Mouse (Mus musculus): ENCODE data around the gene Sorcs2. TPM values are rescaled to one million over a fixed set of nuclear protein-coding genes. Genes with fewer than 3 reads are reported as not detected.

Gene Sorcs2
- total and polyA plus RNA-seq, 3 experiments: 0.42 to 1.6 (median 0.46) TPM

- peak; percentile 30 to 56; a peak in 2 of 4 replicates for TF ChIP-seq CTCF (conservative IDR thresholded peaks at IDR 0.05 in 1 of 2, IDR thresholded peaks at IDR 0.05 in 1 of 2; ENCODE audit: low read depth in 2 of 2, low read length in 2 of 2)
- no peak for TF ChIP-seq MEF2A (IDR thresholded peaks at IDR 0.05; ENCODE audit: borderline replicate concordance, low read depth, low read length)
- TF ChIP-seq RAD21 (IDR thresholded peaks at IDR 0.05; ENCODE audit: low read depth, low read length): peak; percentile 44
- TF ChIP-seq SMC3 (IDR thresholded peaks at IDR 0.05; ENCODE audit: low read depth, low read length): peak; percentile 47
- dilution Hi-C loops (cut with MboI; ENCODE audit: extremely low pct_ligation_motif_present, extremely low pct_unique_long_range_greater_than_20kb, low sequenced_read_pairs): no loop called here
Observed at GRCm38 (mm10) chr5:36054498-36054897, 343.4 kb downstream of the Sorcs2 start.

DNA sequence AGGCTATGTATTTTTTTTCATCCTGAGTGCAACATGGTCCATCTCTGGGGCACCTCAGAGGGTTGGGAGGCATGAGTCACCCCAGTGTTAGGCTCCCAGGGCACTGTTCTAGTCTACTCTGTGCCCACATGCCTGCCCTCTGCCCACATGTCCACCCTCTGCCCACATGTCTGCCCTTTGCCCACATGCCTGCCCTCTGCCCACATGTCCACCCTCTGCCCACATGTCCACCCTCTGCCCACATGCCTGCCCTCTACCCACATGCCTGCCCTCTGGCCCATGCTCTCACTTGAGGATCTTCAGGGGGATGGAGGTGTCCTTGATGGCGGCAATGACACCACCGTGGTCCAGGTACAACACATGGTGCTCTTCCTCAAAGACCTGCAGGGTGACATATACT lies 354.8 kb downstream of the Sorcs2 start:
- no peak for TF ChIP-seq IRF4 (IDR thresholded peaks at IDR 0.05; ENCODE audit: low read depth, low read length)
- TF ChIP-seq ELF1 (IDR thresholded peaks at IDR 0.05; ENCODE audit: low read depth, low read length): no peak
- TF ChIP-seq MAFK (IDR thresholded peaks at IDR 0.05; ENCODE audit: insufficient replicate concordance, low read length): no peak
- no peak for TF ChIP-seq HCFC1 (IDR thresholded peaks at IDR 0.05; ENCODE audit: low read depth, low read length)
- TF ChIP-seq USF1 (IDR thresholded peaks at IDR 0.05; ENCODE audit: low read depth, low read length): no peak
- in situ Hi-C loops (cut with MboI; ENCODE audit: low pct_ligation_motif_present, low pct_unique_long_range_greater_than_20kb, low sequenced_read_pairs): no loop called here

More at GRCm38 (mm10) chr5:36054498-36054897, 343.4 kb downstream of the Sorcs2 start:
- H3K79me2 ChIP-seq (replicated peaks; ENCODE audit: control insufficient read depth, extremely low read depth, insufficient read depth, poor library complexity, severe bottlenecking): no peaks in the 10 kb centered on the region
- in situ Hi-C loops (cut with MboI; ENCODE audit: low pct_ligation_motif_present, low pct_unique_long_range_greater_than_20kb, low sequenced_read_pairs): no loop called here
- H3K9me3 ChIP-seq (replicated peaks; ENCODE audit: low read length): peaks cover 4% of the 10 kb centered on the region
- no peak overlapping the region for H3K4me2 ChIP-seq (ENCODE audit: insufficient read depth, low read depth, poor library complexity, severe bottlenecking)
- H3K36me3 ChIP-seq (replicated peaks in 1 of 2; ENCODE audit: control insufficient read depth in 1 of 2, insufficient read depth in 1 of 2, low read length in 1 of 2): no peaks in the 10 kb centered on the region
- H3K27ac ChIP-seq (ENCODE audit: insufficient read depth, low read depth): no peak overlapping the region
- H3K9ac ChIP-seq (ENCODE audit: insufficient read depth, low read depth): no peak overlapping the region
- peaks cover 84% of the 10 kb centered on the region for H3K27me3 ChIP-seq (replicated peaks)
- peak; percentile 10 for DNase-seq (ENCODE audit: extremely low read depth)
- H3K4me1 ChIP-seq (ENCODE audit: control insufficient read depth in 1 of 2, insufficient read depth in 2 of 2): no peaks in the 10 kb centered on the region
- H3K4me3 ChIP-seq (replicated peaks in 1 of 3; ENCODE audit: low read depth in 2 of 3, low read length in 2 of 3, poor library complexity in 1 of 3): no peak overlapping the region

GRCm38 (mm10) chr5:36041756-36042155 lies 356.2 kb downstream of the Sorcs2 start:
- no peak overlapping the region for H3K27ac ChIP-seq (ENCODE audit: insufficient read depth, low read depth)

More for the DNA sequence above, 354.8 kb downstream of the Sorcs2 start:
- no peaks in the 10 kb centered on the region for H3K79me2 ChIP-seq (replicated peaks; ENCODE audit: control insufficient read depth, extremely low read depth, insufficient read depth, poor library complexity, severe bottlenecking)
- DNase-seq (ENCODE audit: extremely low read depth): no peak
- no peak overlapping the region for H3K27ac ChIP-seq (ENCODE audit: insufficient read depth, low read depth)
- H3K9ac ChIP-seq (ENCODE audit: insufficient read depth, low read depth): no peak overlapping the region
- H3K36me3 ChIP-seq (replicated peaks in 1 of 2; ENCODE audit: control insufficient read depth in 1 of 2, insufficient read depth in 1 of 2, low read length in 1 of 2): no peaks in the 10 kb centered on the region
- H3K4me1 ChIP-seq (ENCODE audit: control insufficient read depth in 1 of 2, insufficient read depth in 2 of 2): peaks cover 3% of the 10 kb centered on the region in 2 experiments; a peak in 2 of 4 replicates
- no peaks in the 10 kb centered on the region for H3K9me3 ChIP-seq (replicated peaks; ENCODE audit: low read length)
- no peak overlapping the region for H3K4me3 ChIP-seq (replicated peaks in 1 of 3; ENCODE audit: low read depth in 2 of 3, low read length in 2 of 3, poor library complexity in 1 of 3)
- peaks cover 66% of the 10 kb centered on the region for H3K27me3 ChIP-seq (replicated peaks)
- no peak overlapping the region for H3K4me2 ChIP-seq (ENCODE audit: insufficient read depth, low read depth, poor library complexity, severe bottlenecking)
- dilution Hi-C loops (cut with MboI; ENCODE audit: extremely low pct_ligation_motif_present, extremely low pct_unique_long_range_greater_than_20kb, low sequenced_read_pairs): no loop called here

More at GRCm38 (mm10) chr5:36041756-36042155, 356.2 kb downstream of the Sorcs2 start:
- no peak overlapping the region for H3K9ac ChIP-seq (ENCODE audit: insufficient read depth, low read depth)
- H3K36me3 ChIP-seq (replicated peaks in 1 of 2; ENCODE audit: control insufficient read depth in 1 of 2, insufficient read depth in 1 of 2, low read length in 1 of 2): no peaks in the 10 kb centered on the region
- H3K27me3 ChIP-seq (replicated peaks): peaks cover 67% of the 10 kb centered on the region
- no peaks in the 10 kb centered on the region for H3K79me2 ChIP-seq (replicated peaks; ENCODE audit: control insufficient read depth, extremely low read depth, insufficient read depth, poor library complexity, severe bottlenecking)
- TF ChIP-seq POLR2A (IDR thresholded peaks at IDR 0.05; ENCODE audit: low read depth, low read length) (peak; percentile 33; the same call in 1 of the 2 replicates), NELFE (IDR thresholded peaks at IDR 0.05; ENCODE audit: low read depth, low read length) (0 out of 2 replicates have a peak, but pooled peaks have one; percentile 19), POLR2AphosphoS2 (IDR thresholded peaks at IDR 0.05; ENCODE audit: low read depth, low read length) (no peak)
- H3K9me3 ChIP-seq (replicated peaks; ENCODE audit: low read length): no peaks in the 10 kb centered on the region
- in situ Hi-C loops (cut with MboI; ENCODE audit: low pct_ligation_motif_present, low pct_unique_long_range_greater_than_20kb, low sequenced_read_pairs): no loop called here
- peaks cover 3% of the 10 kb centered on the region in 2 experiments; a peak in 2 of 4 replicates for H3K4me1 ChIP-seq (ENCODE audit: control insufficient read depth in 1 of 2, insufficient read depth in 2 of 2)
- no peak overlapping the region for H3K4me2 ChIP-seq (ENCODE audit: insufficient read depth, low read depth, poor library complexity, severe bottlenecking)
- DNase-seq (ENCODE audit: extremely low read depth): peak; percentile 15
- dilution Hi-C loops (cut with MboI; ENCODE audit: extremely low pct_ligation_motif_present, extremely low pct_unique_long_range_greater_than_20kb, low sequenced_read_pairs): no loop called here
- peak overlapping the region; percentile 13 to 38 (median 30) for H3K4me3 ChIP-seq (replicated peaks in 1 of 3; ENCODE audit: low read depth in 2 of 3, low read length in 2 of 3, poor library complexity in 1 of 3)

All from CH12.LX (cell line).